Mouse (Mus musculus) cortical plate, adult 2 months (tissue): ENCODE data around the gene Ano8.

Experiments
- CTCF ChIP-seq: fragments of 200-500 bp; IDR thresholded peaks from 2 replicates; pipeline ENCODE4 v1.5.1; 2011; ENCODE audit warnings: mild to moderate bottlenecking, control low read depth, low read length; ENCODE audit not compliant: insufficient read depth; ENCODE audit errors: extremely low read depth
- POLR2A ChIP-seq: fragments of 200-500 bp; IDR thresholded peaks from 2 replicates; pipeline ENCODE4 v1.6.1; 2011; ENCODE audit warnings: mild to moderate bottlenecking, low read length, control low read depth; ENCODE audit not compliant: insufficient read depth; ENCODE audit errors: extremely low read depth

GRCm38 (mm10) chr8:71437041-71437440 is 48.7 kb downstream of the Ano8 start:
- TF ChIP-seq CTCF (no peak), POLR2A (no peak)
